Mouse (Mus musculus) heart, postnatal 0 days (tissue): ENCODE results near the gene Olfr70. TPM values are rescaled to one million over a fixed set of nuclear protein-coding genes. Genes with fewer than 3 reads are reported as not detected.

Source experiments
- ATAC-seq: fragments of 200-750 bp; cut with Nextera tagmentation; 2 replicates; pipeline ENCODE4 v1.8.0; 2017; ENCODE audit warnings: low read depth, moderate number of reproducible peaks, moderate library complexity; ENCODE audit not compliant: insufficient read depth
- DNase-seq: peaks from one replicate; pipeline ENCODE4 v3.0.0-alpha.2; 2016; ENCODE audit warnings: low spot score
- H3K27ac ChIP-seq: fragments of 300-500 bp; sonication (generic); 2 replicates; pipeline ENCODE4 v1.5.1; 2014; ENCODE audit warnings: low read depth, mild to moderate bottlenecking
- H3K27me3 ChIP-seq: fragments of 300-500 bp; sonication (generic); 2 replicates; pipeline ENCODE4 v1.6.1; 2014; ENCODE audit warnings: low read length, mixed read lengths; ENCODE audit not compliant: control insufficient read depth, insufficient read depth
- H3K36me3 ChIP-seq: fragments of 300-500 bp; sonication (generic); replicated peaks from 2 replicates; pipeline ENCODE4 v1.6.1; 2014; ENCODE audit warnings: low read length, mixed read lengths; ENCODE audit not compliant: control insufficient read depth, insufficient read depth
- H3K4me1 ChIP-seq: fragments of 300-500 bp; sonication (generic); 2 replicates; pipeline ENCODE4 v1.6.1; 2014; ENCODE audit warnings: antibody characterized with exemption; ENCODE audit not compliant: control insufficient read depth, insufficient read depth
- H3K4me2 ChIP-seq: fragments of 300-500 bp; sonication (generic); 2 replicates; pipeline ENCODE4 v1.6.1; 2014; ENCODE audit warnings: low read depth, mild to moderate bottlenecking, low read length, moderate library complexity
- H3K4me3 ChIP-seq: fragments of 300-500 bp; sonication (generic); 2 replicates; pipeline ENCODE4 v1.5.1; 2014; ENCODE audit warnings: low read depth, low read length
- H3K9ac ChIP-seq: fragments of 300-500 bp; sonication (generic); replicated peaks from 2 replicates; pipeline ENCODE4 v1.6.1; 2014; ENCODE audit warnings: low read depth, low read length, mixed read lengths
- H3K9me3 ChIP-seq: fragments of 300-500 bp; sonication (generic); replicated peaks from 2 replicates; pipeline ENCODE4 v1.6.1; 2016; ENCODE audit warnings: low read length; ENCODE audit not compliant: control insufficient read depth
- CTCF ChIP-seq: IDR thresholded peaks from 2 replicates; pipeline ENCODE4 v1.5.1; 2016; ENCODE audit warnings: antibody characterized with exemption, control low read depth, low read depth
- EP300 ChIP-seq: IDR thresholded peaks from 2 replicates; pipeline ENCODE4 v1.6.1; 2016; ENCODE audit warnings: antibody characterized with exemption, low read depth
- WGBS: fragments of 180-500 bp; shearing (Covaris S2); extraction: QIAGEN DNeasy Blood & Tissue Kit; methylation state at CpG from one replicate; pipeline ENCODE4 v1.1.7; 2014; 5-methylcytosine and 5-hydroxymethylcytosine counted together
- polyA plus RNA-seq: library from polyadenylated mRNA; unstranded; fragments of >200 nt; fragmentation: Nextera tagmentation; extraction: Ambion mirVana; gene quantifications from 2 replicates; pipeline ENCODE4 v1.2.1, GENCODE M21; 2015
- total RNA-seq: library from RNA; depleted of rRNA; stranded (reverse); fragments of >200 nt; gene quantifications from 2 replicates; pipeline ENCODE4 v1.2.3, GENCODE M21; 2014; ENCODE audit warnings: low replicate concordance

The Olfr70 gene
- total and polyA plus RNA-seq, 2 experiments from 2014 or later, result 0.15 TPM; not detected in 1

GRCm38 (mm10) chr4:43709869-43710268 is 9.3 kb upstream of the Olfr70 start, which contains the start of gene Olfr71:
Gene Olfr71, minus strand, starts transcription at chr4:43710255.
- 0 out of 2 replicates have a peak, but pooled peaks cover 3% of the 10 kb centered on the region for H3K27me3 ChIP-seq
- H3K36me3 ChIP-seq, result no peaks in the 10 kb centered on the region
- no peaks in the 10 kb centered on the region for H3K9me3 ChIP-seq
- H3K27ac ChIP-seq, result no peak within 1 kb of the TSS
- H3K4me1 ChIP-seq, result peaks cover 7% of the 10 kb centered on the region; the same call in 1 of the 2 replicates
- no peak within 1 kb of the TSS for H3K4me3 ChIP-seq
- WGBS, result 53% methylated on average over 6 of the region's 6 CpGs
- ATAC-seq, result no peak
- no peak for TF ChIP-seq EP300
- no peak for TF ChIP-seq CTCF
- H3K4me2 ChIP-seq, result no peak within 1 kb of the TSS
- no peak within 1 kb of the TSS for H3K9ac ChIP-seq
- no peak for DNase-seq

- H3K4me1 ChIP-seq, result no peaks in the 10 kb centered on the region
- H3K9ac ChIP-seq, result no peak overlapping the region
- TF ChIP-seq EP300 (no peak), CTCF (no peak)
- DNase-seq, result no peak
- no peaks in the 10 kb centered on the region for H3K36me3 ChIP-seq
- H3K4me2 ChIP-seq, result no peak overlapping the region
- no peak for ATAC-seq
- H3K4me3 ChIP-seq, result no peak overlapping the region
- 65% methylated on average over 13 of the region's 13 CpGs for WGBS
- H3K9me3 ChIP-seq, result no peaks in the 10 kb centered on the region
- H3K27me3 ChIP-seq, result 0 out of 2 replicates have a peak, but pooled peaks cover 3% of the 10 kb centered on the region
- no peak overlapping the region for H3K27ac ChIP-seq
Observed at GRCm38 (mm10) chr4:43705991-43706390, 5.4 kb upstream of the Olfr70 start.

- no peak overlapping the region for H3K4me2 ChIP-seq
- H3K27ac ChIP-seq, result no peak overlapping the region
- H3K36me3 ChIP-seq, result no peaks in the 10 kb centered on the region
- H3K9ac ChIP-seq, result no peak overlapping the region
- 72% methylated on average over 8 of the region's 8 CpGs for WGBS
- no peaks in the 10 kb centered on the region for H3K9me3 ChIP-seq
- no peak overlapping the region for H3K4me3 ChIP-seq
- ATAC-seq, result no peak
- DNase-seq, result no peak
- TF ChIP-seq CTCF (no peak), EP300 (no peak)
- no peaks in the 10 kb centered on the region for H3K27me3 ChIP-seq
- H3K4me1 ChIP-seq, result no peaks in the 10 kb centered on the region
Observed at GRCm38 (mm10) chr4:43703851-43704250, 3.2 kb upstream of the Olfr70 start.

GRCm38 (mm10) chr4:43703439-43703838 is 2.8 kb upstream of the Olfr70 start:
- no peaks in the 10 kb centered on the region for H3K4me1 ChIP-seq
- H3K36me3 ChIP-seq, result no peaks in the 10 kb centered on the region
- H3K27me3 ChIP-seq, result no peaks in the 10 kb centered on the region
- 66% methylated on average over 6 of the region's 6 CpGs for WGBS
- no peak for DNase-seq
- H3K4me2 ChIP-seq, result no peak overlapping the region
- TF ChIP-seq CTCF (peak; percentile 13; the same call in 1 of the 2 replicates), EP300 (no peak)
- no peaks in the 10 kb centered on the region for H3K9me3 ChIP-seq
- no peak overlapping the region for H3K4me3 ChIP-seq
- no peak for ATAC-seq
- H3K9ac ChIP-seq, result no peak overlapping the region
- no peak overlapping the region for H3K27ac ChIP-seq

- DNase-seq, result no peak
- H3K4me3 ChIP-seq, result no peak overlapping the region
Observed at GRCm38 (mm10) chr4:43696561-43696960, 4.0 kb downstream of the Olfr70 start.

DNA sequence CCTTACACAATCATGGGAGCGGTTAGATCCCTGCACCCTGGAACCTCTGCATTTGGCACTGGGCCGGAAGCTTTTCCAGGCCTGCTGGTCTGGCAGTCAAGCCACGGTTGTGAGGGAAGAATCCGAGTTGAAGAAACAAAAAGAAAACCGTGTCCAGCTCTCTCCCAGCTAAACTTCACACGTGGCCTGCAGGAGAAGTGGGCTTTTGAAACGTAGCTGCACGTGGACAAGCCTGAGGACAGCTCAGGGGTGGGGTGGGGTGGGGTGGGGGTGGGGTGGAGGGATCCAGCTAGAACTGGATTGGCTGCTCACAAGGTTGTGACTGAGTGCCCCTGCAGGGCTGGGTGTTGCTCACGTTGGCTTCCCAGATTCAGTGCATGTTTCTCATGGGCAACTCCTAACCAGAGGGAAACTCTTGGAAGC is 5.3 kb downstream of the Olfr70 start:
- Histone ChIP-seq H3K4me2 (no peak overlapping the region), H3K9me3 (no peaks in the 10 kb centered on the region), H3K4me3 (no peak overlapping the region), H3K36me3 (0 out of 2 replicates have a peak, but pooled peaks cover 1% of the 10 kb centered on the region), H3K27ac (no peak overlapping the region), H3K27me3 (no peaks in the 10 kb centered on the region), H3K9ac (no peak overlapping the region), H3K4me1 (peaks cover 14% of the 10 kb centered on the region; the same call in 1 of the 2 replicates)
- no peak for TF ChIP-seq CTCF
- TF ChIP-seq EP300, result no peak
- DNase-seq, result peak; percentile 40
- ATAC-seq, result peak; percentile 76
- WGBS, result 13% methylated on average over 9 of the region's 9 CpGs

More at GRCm38 (mm10) chr4:43696561-43696960, 4.0 kb downstream of the Olfr70 start:
- ATAC-seq, result peak; percentile 33; the same call in 1 of the 2 replicates
- no peak for TF ChIP-seq EP300
- no peak for TF ChIP-seq CTCF
- Histone ChIP-seq H3K9ac (no peak overlapping the region), H3K27me3 (no peaks in the 10 kb centered on the region), H3K36me3 (no peaks in the 10 kb centered on the region), H3K27ac (no peak overlapping the region), H3K9me3 (no peaks in the 10 kb centered on the region), H3K4me1 (peaks cover 14% of the 10 kb centered on the region; the same call in 1 of the 2 replicates), H3K4me2 (no peak overlapping the region)
- WGBS, result 76% methylated on average over 13 of the region's 13 CpGs
